ENCODE assay signal across 22 mouse cellular contexts in genomic region chr9:122312296-122312990, GRCm38 (mm10).
"Had no signal": no experiment of that assay in that cellular context is flagged by ENCODE, and none has a peak within 500 bp of the region (broad histone marks: within the 10 kb centered on the region; RNA-seq: fewer than 3 reads in every experiment).

No protein-coding gene starts in this region.

- H3K36me3 ChIP-seq: heart, embryonic 13.5 days; heart, embryonic 15.5 days; hindbrain, embryonic 13.5 days; hindbrain, embryonic 15.5 days; intestine, embryonic 15.5 days; limb, embryonic 10.5 days; limb, embryonic 12.5 days; liver, embryonic 13.5 days; liver, embryonic 15.5 days had no signal

- H3K27me3 ChIP-seq: heart, embryonic 13.5 days; heart, embryonic 15.5 days; hindbrain, embryonic 15.5 days; intestine, embryonic 15.5 days; limb, embryonic 12.5 days had no signal

- H3K9me3 ChIP-seq: heart, embryonic 13.5 days; heart, embryonic 15.5 days; hindbrain, embryonic 13.5 days; hindbrain, embryonic 15.5 days; intestine, embryonic 15.5 days; limb, embryonic 10.5 days; limb, embryonic 12.5 days; liver, embryonic 13.5 days; liver, embryonic 15.5 days had no signal

- H3K4me1 ChIP-seq: hindbrain, embryonic 13.5 days had no signal

- H3K9ac ChIP-seq: heart, embryonic 13.5 days; heart, embryonic 15.5 days; hindbrain, embryonic 13.5 days; hindbrain, embryonic 15.5 days; intestine, embryonic 15.5 days; limb, embryonic 12.5 days; liver, embryonic 13.5 days; liver, embryonic 15.5 days had no signal

- ATAC-seq: hindbrain, postnatal 0 days; inflammation-experienced regulatory T-cells, adult 6 months; intestine, embryonic 15.5 days had no signal

- DNase-seq: gastrocnemius, adult 2 months; gastrocnemius, postnatal 10 days; heart, adult 18-20 months; heart, postnatal 14 days; heart, postnatal 36 days; kidney, adult 18-20 months; kidney, adult 8-10 months; kidney, postnatal 10 days; kidney, postnatal 25 days; kidney, postnatal 4 days; liver, embryonic 13.5 days had no signal

- H3K4me3 ChIP-seq: gastrocnemius, adult 2 months; heart, embryonic 13.5 days; heart, embryonic 15.5 days; hindbrain, embryonic 13.5 days; hindbrain, embryonic 15.5 days; intestine, embryonic 15.5 days; layer of hippocampus, adult 2 months; limb, embryonic 10.5 days; limb, embryonic 12.5 days; liver, embryonic 13.5 days; liver, embryonic 15.5 days had no signal

- H3K27ac ChIP-seq: gastrocnemius, adult 2 months; heart, embryonic 13.5 days; heart, embryonic 15.5 days; hindbrain, embryonic 13.5 days; hindbrain, embryonic 15.5 days; hindbrain, postnatal 0 days; intestine, embryonic 15.5 days; layer of hippocampus, adult 2 months; limb, embryonic 10.5 days; limb, embryonic 12.5 days; liver, embryonic 13.5 days; liver, embryonic 15.5 days had no signal
